Mouse (Mus musculus): ENCODE data around the gene Srsf4. TPM values are rescaled to one million over a fixed set of nuclear protein-coding genes. Genes with fewer than 3 reads are reported as not detected.

Gene Srsf4
- polyA plus RNA-seq (2012; fragmentation: generic; extraction: Trizol) = 10 to 100 TPM; 16.1 to 43.3 TPM

DNA sequence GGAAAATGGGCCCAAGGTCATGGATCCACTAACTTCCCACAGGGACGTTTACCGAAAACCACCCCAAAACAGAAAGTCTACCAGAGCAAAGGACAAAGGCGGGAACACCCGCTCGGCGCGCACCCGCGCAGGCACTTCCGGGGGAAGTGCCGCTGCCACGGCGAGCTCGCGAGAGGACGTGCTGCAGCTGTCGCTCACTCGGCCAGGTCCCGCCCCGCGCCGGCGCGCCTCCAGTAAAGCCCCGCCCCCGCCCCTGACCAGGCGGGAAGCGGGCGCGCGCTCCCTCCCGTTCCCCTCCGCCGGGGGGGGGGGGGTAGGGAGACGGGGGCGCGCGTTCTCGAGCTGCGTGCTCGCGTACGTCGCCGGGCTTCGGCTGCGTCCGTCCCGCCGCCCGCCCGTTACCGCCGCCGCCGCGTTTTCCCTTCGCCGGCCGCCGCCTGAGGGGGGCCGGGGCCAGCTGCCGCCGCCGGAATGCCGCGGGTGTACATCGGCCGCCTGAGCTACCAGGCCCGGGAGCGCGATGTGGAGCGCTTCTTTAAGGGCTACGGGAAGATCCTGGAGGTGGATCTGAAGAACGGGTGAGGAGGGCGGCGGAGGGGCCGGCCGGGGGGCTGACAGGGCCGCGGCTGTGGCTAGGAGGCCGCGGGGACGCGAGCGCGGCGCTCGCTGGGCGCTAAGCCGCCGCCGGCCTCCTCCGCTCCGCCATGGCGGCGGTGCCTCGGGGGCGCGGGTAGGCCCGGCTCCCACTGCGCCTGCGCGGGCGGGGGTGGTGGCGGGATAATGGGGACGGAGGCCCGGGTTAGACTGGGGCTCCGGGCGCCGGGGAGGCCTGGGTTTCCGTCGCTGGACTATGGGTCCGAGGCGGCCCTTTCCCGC is at the start of gene Srsf4:
Srsf4 (plus strand) TSS at position 325 of the 876 bp plus-strand sequence.

DNA sequence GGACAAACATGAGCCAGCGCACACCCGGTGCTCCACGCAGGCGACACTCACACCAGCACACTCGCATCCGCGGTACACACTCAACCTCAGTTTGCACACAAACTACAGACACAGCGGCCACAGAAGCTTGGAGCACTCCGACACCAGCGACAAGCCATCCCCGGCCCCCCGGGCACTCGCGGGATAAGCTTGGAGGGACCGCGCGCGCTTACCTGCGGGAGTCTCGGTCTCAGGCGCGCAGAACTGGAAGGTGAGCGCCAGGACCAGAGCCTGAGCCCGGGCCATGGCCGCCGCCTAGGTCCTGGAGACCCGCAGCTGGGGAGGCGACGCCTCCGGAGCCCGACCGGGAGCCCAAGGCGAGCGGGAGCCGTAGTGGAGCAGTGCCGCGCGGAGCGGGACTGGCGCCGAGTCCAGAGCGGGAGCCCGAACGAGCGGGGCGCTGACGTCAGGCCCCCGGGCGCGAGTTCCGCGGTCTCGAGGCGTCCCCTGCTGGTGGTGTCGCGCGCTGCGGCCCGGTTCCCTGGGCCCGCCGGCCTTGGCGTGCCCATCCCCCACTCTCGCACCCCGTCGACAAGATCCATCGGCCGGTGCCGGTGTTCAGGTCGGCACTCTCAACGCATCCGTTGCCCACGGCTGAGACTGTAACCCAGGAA is 35.4 kb upstream of the Srsf4 start, which contains the start of gene Ptpru:
Ptpru (minus strand) TSS at position 417 of the 653 bp plus-strand sequence.

DNA sequence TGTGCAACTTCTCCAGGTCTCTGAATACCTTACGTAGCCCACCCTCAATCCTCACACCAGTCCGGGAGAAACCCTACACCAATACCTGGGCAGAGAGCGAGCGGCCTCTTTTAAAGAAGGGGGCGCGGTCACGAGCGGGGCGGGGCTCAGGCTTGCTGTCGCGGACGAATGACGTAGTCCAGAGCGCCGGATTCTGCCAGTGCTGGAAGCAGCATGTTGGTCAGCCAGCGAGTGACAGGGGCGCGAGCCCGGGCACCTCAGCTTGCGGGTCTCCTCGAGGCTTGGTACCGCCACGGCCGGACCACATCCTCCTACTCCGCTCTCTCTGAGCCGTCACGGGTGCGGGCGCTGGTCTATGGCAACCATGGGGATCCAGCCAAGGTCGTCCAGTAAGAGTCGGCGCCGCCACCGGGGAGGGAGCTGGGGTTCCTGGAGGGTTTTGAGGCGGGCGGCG is 30.1 kb upstream of the Srsf4 start, which contains the start of gene Mecr:
Mecr (plus strand) TSS at position 181 of the 454 bp plus-strand sequence.

DNA sequence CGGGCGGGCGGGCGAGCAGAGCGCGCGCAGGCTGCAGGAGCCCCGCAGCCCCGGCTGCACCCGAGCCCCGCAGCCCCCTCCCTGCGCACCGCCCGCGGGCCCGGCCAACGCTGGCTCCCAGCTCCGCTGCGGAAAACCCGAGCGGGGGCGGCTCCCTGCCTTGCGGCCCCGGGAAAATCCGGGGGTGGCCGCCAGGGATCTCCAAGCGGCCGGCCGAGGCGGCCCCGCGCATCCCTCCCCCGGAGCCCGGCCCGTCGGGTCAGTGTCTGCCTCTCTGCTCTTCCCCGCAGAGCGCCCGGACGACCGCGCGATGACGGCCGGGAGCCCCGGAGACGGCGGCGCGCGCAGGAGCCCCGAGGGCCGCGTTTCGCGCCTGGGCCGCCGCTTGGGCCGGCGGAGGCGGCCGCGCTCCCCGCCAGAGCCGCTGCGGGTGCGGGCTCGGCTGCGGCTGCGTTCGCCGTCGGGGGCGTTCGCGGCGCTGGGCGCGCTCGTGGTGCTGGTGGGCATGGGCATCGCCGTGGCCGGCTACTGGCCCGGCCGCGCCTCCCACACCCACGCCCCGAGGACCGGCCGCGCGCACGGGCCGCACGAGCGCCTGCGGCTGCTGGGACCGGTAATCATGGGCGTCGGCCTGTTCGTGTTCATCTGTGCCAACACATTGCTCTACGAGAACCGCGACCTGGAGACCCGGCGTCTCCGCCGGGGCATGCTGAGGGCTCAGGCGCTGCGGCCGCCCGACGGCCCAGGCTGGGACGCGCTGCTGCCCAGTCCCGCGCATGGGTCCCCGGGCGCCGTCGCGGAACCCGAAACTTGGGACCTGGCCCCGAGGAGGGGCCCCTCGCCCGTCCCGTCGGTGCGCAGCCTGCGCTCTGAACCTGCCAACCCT is 48.3 kb downstream of the Srsf4 start, which contains the start of gene Tmem200b:
Tmem200b (plus strand) TSS at position 311 of the 886 bp plus-strand sequence.

Other genes with a start within 250 kb of the Srsf4 start
- under 1 TPM; under 0.01 to 0.08 TPM for gene Ptpru, start 35.3 kb upstream of the Srsf4 start, polyA plus RNA-seq (2012; fragmentation: generic; extraction: Trizol)
- gene Mecr, start 30.1 kb upstream of the Srsf4 start, polyA plus RNA-seq (2012; fragmentation: generic; extraction: Trizol) = 10 to 100 TPM; 27.6 to 68.7 TPM
- under 1 TPM in 1 of 2 experiments, not detected in 1; 0.04 TPM for gene Tmem200b, start 48.2 kb downstream of the Srsf4 start, polyA plus RNA-seq (2012; fragmentation: generic; extraction: Trizol)
- gene Gm10300, start 201.1 kb downstream of the Srsf4 start, polyA plus RNA-seq (2012; fragmentation: generic; extraction: Trizol) = under 1 TPM; 0.07 to 0.13 TPM
- gene Epb41, start 201.7 kb downstream of the Srsf4 start, polyA plus RNA-seq (2012; fragmentation: generic; extraction: Trizol) = 10 to 100 TPM in 1 of 2 experiments, 1 to 10 TPM in 1; 2.9 to 10.6 TPM

Measured in C3H10T1/2 (cell line).